Mouse (Mus musculus) lung, postnatal 36 days (tissue): ENCODE measurements around the gene Mtmr10.

ENCODE experiments used
- DNase-seq: peaks from one replicate; pipeline ENCODE4 v3.0.0; 2022; ENCODE audit warnings: mixed read lengths

Mtmr10 gene

DNA sequence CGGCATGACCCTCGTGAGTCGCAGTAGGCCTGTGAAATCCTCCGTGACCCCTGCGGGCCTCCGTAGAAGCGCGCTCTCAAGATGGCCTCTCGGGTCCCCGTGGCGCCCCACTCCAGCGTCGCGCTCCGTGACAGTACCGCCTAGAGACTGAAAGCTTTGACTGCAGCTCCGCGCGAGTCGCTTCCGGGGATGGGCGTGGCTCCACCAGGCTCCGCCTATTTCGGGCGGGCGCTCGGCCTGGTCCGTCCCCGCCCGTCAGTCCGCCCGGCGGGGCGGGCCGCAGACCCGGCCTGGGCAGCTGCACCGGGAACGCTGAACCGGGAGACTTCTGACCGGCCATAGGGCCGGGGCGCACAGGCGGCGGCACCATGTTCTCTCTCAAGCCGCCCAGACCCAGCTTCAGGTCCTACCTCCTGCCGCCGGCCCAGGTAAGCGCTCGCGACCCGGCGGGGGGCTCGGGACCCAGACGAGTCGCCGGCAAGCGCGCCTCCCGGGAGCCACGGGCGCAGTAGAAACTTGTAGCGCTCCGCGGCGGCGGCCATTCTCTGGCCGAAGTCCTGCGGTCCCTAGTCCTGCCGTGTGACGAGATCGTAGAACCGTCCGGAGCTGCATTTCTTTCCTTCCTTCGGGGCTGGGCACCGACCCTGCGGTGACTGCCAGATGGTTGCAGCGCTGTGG, at the start of gene Mtmr10:
TSS of gene Mtmr10 (plus strand) at position 240 of the 678 bp plus-strand sequence.
- peak; percentile 98 for DNase-seq

DNA sequence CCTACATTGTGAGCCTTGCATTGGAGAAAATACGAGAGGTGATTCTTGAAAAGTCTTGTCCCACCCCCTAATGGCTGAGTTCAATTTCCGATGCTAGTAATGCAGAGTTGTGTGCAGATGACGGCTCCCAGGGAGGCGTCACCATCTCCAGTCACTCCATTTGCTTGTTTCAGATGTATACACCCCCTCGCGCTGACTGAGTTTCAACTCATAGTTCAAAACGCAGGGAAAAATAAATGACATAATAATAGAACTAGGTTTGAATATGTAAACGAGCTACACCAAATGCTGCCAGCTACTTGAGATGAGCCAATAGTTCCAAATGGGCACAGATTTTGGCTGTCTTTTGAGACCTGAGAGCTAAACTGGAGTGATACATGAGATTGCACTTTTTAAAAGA, 49.7 kb upstream of the Mtmr10 start:
- DNase-seq = no peak

DNA sequence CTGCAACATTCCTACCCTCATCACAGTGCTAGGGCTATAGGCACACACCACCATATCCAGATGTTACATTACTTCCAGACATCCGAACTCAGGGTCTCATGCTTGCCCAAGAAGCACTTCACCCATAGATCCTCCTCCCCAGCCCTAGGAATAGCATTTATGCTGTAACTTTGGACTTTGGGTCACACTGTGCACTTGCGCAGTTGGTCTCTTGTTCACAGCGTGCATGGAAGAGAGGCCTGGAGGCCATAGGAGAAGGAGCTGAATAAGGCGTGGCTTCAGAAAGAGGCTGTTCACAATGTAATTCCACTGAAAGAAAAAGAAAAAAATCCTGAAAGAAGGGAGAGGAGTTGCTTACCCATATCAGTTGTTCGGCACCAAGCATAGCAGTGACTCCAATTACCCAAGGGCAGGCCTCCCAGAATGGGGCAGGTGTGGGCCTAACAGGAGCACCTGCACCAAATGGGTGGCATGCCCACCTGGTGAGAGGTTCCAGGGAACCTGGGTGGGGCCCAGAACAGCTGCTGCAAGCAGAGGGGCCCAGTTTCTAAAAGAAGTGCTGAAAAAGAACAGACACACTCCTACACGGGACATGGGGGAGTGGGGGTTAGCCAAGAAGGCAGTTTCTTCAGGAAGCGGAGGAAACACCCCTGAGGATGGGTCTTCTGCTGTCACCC, 48.9 kb upstream of the Mtmr10 start:
- DNase-seq = no peak

GRCm38 (mm10) chr7:64239138-64239805, 48.2 kb upstream of the Mtmr10 start:
- DNase-seq = no peak

- DNase-seq = peak; percentile 20
These were observed 47.6 kb upstream of the Mtmr10 start for GRCm38 (mm10) chr7:64239806-64240315.

GRCm38 (mm10) chr7:64242424-64242823, 45.0 kb upstream of the Mtmr10 start:
- no peak for DNase-seq

DNA sequence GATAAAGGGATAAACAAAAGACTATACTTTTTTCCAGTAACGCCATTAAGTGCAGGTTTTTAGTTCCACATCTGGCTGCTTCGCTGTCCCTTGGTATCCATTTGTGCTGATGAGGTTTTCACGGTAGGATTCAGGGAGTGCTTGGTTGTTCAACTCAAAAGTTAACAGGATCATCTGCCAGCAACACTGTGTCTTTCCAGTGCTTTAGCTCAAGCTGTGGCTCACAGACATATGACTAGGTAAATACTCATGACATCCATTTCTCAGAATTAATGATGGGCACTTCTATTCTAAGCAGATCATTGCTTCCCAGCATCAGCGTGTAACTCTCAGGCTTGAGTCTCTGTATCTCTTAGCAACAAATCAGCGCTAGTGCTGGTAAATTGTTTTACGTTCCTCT, 43.1 kb upstream of the Mtmr10 start:
- DNase-seq = no peak

- DNase-seq = no peak
These were observed 40.7 kb upstream of the Mtmr10 start for GRCm38 (mm10) chr7:64246713-64247112.

DNA sequence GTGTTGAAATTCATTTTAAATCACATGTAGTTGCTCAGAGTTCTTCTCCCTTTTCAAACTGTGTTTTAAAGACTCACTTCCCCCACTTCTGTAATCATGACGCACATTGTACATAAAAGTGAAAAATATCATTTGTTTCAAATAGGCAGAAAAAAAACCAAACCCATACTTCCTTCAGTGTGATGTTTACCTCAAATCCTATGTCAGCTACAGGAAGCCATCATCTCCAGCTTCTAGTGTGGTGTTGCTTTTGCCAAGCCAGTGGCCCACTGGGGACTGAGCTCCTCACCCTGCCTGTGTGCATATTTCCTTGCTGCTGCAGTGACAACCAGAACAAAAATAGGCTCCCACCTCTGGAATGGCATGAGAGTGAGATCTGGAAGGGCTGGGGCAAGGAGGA, 39.1 kb upstream of the Mtmr10 start:
- no peak for DNase-seq

DNA sequence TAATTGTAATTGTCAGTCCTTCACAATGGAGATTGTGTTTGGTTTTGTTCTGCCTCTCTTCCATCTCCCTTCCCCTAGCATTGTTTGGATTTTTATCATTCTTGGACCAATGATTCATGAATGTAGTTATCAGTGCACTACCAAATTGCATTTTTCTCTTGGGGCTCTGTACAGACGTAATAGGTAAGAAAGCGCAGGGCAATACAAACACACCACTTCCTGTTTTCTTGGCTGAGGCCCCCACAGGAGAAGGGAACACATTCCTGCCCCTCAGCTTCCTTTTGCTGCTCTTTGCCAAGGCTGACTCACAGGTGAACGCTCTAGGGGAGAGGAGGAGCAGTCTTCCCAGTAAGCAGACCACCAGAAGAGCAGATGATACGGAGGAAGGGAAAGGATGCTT, 37.7 kb upstream of the Mtmr10 start:
- no peak for DNase-seq

DNA sequence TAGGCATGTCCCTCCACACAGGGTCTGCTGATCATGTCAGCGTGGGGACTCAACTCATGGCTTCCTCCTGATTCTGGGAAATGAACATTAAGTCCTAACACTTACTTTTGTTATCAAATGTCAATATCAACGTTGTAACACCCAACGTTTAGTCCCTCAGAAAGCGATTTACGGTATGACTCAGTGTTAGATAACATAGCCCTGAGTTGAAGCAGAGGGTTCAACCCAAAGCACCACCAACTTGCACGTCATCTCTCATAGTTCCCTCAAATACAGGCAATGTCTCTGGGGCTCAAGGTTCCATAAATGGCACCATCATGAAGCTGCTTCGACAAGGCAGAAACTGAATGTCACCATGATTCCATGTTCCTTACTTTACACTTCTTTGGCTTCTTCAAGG, 37.0 kb upstream of the Mtmr10 start:
- no peak for DNase-seq

DNA sequence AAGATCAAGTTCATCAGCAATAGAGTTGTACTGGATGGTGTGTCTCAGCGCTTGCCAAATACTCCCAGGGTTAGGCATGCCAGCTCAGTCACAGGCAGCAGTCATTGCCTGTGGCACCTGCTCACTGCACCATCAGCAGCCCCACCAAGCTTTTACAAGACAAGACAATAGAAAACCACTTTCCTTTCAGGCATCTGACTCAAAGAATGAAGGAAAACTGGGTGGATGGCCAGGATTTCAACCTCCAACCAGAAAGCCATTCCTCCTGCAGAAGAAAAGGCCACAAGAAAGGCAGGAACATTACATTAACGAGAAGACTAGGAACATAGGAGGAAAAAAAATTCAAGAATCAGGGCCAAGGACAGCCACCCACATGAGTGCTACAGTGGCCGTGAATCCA, 33.7 kb upstream of the Mtmr10 start:
- DNase-seq = no peak

GRCm38 (mm10) chr7:64265502-64266279, 21.8 kb upstream of the Mtmr10 start:
- no peak for DNase-seq

DNA sequence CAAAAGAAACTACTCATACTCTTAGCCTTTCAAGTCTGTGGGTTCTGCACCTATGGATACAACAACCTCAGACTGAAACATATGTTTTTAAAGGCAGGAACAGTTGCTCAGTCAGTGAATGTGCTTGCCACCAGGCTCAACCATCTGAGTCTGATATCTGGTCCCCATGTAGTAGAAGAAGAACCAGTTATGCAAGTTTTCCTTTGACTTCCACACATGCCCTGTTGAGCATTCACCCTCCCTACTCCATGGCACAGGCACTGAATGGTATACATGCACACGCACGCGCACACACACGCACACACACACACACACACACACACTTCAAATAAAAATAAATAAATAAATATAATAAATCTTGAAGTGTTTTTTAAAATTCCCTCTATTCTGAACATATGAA, 20.9 kb upstream of the Mtmr10 start:
- no peak for DNase-seq

GRCm38 (mm10) chr7:64271926-64272325, 15.5 kb upstream of the Mtmr10 start:
- no peak for DNase-seq

- no peak for DNase-seq
These were observed 11.9 kb upstream of the Mtmr10 start for GRCm38 (mm10) chr7:64275518-64275917.

DNA sequence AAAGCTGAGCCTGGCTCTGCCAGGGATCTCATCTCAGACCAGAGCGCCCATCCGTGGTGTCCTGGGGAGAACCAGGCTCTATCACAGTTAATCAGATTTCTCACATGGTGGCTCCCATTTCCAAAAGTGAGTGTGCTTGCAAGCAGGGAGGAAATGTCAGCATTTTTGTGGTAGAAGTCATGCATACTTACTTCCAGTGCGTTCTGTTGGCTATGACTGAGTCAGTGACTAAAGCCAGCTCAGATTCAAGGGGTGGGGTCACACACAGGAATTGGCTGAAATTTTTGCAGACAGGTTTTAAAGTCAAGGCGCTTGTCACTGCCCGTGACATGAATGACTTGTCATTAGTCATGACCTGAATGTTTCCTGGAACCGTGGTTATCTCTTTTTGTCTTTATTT, 10.5 kb upstream of the Mtmr10 start:
- no peak for DNase-seq

- no peak for DNase-seq
These were observed 8.9 kb upstream of the Mtmr10 start for GRCm38 (mm10) chr7:64278526-64278925.

GRCm38 (mm10) chr7:64279548-64279947, 7.9 kb upstream of the Mtmr10 start:
- DNase-seq = peak; percentile 71

GRCm38 (mm10) chr7:64286566-64286965, 887 bp upstream of the Mtmr10 start:
- no peak for DNase-seq

DNA sequence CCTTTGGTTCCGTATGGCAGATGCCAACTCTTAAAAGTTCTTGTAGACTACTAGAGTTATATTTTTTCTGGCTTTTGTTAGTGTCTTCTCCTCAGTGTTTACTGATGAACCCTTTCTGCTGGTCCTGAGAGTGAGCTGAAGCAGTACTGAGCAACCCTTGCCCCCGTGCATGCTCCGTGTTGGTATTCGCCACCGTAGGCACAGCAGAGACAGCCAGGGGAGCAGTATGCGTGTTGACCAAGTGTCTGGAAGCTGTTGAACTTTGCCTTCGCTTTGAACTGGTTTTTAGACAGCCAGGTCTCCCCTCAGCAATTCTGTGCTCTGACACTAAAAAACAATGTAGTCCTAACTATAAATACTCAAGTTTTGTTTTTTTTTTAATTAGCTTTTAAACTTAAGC, 2.0 kb downstream of the Mtmr10 start:
- no peak for DNase-seq

GRCm38 (mm10) chr7:64290431-64290830, 3.0 kb downstream of the Mtmr10 start:
- no peak for DNase-seq

DNA sequence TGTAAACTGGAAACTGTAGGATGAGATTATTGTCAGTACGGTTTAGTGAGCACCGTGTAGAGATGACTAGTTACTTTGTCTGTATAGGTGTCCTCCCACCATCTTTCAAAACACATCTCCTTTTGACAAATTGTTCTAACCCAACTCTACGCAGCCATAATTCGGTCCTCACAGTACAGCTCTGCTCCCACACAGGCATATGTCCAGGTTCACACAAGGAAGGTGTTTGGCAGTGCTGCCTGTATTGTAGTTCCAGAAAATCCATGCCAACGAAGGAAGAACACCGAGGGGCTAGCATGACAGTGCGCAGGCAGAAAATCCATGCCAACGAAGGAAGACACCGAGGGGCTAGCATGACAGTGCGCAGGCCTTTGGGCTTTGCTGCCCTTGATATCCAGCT, 4.3 kb downstream of the Mtmr10 start:
- DNase-seq = no peak
